13 mouse cellular contexts compared by ENCODE assay signal in the genomic region with DNA sequence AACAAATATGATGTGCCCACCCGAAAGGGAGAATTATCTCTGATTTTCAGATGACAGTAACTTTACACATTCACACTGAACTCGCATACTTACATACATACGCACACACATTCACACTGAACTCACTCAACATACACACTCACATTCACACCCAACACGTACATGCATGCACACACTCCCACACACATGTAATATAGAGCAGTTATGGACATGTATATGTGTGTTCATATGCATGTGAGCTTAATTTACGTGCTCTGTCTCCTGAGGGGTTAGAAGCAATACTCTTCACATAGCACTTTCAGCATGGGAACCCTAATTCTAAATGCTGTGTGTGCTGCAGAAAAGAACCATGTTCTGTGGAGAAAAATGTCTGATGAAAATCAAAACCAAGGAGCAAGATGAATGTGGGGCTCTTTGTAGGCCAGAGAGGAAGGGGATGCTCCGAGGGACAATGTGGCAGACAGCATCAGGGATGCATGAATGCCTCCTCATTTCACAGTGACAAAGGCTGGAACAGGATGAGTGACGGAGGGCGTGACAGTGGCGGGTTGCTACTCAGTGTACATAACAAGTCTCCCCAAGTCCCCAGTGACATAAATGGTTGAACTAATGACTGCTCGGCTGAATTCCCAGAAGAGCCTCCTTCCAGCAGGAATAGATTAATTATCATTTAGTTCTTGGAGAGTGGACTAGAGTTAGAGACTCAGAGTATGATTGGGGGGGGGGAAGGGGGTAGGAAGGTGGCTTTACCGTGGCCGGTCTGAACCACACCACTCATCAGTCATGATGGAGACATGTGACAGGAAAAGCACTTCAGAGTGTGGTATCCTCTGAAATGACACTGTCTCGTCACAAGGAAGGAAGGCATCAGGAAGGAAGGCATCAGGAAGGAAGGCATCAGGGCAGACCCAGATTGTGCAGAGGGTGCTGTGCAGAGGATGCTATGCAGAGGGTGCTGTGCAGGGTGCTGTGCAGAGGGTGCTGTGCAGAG. TPM values are rescaled to one million over a fixed set of nuclear protein-coding genes. Genes with fewer than 3 reads are reported as not detected.
DNase-seq lines count a peak whose midpoint lies in the region; ATAC-seq and TF ChIP-seq lines count a peak whose summit lies in the region.
"Had no signal": no experiment of that assay in that cellular context is flagged by ENCODE, and none has a peak within 500 bp of the region (broad histone marks: within the 10 kb centered on the region; RNA-seq: fewer than 3 reads in every experiment).

No protein-coding gene starts in this region.

- no peak overlapping the region for H3K4me2 ChIP-seq in hindbrain, embryonic 13.5 days
- H3K4me2 ChIP-seq in midbrain, embryonic 16.5 days (ENCODE audit: low read length), result no peak overlapping the region
- H3K4me2 ChIP-seq: embryonic facial prominence, embryonic 12.5 days had no signal

- peaks cover 73% of the 10 kb centered on the region for H3K36me3 ChIP-seq in hindbrain, embryonic 13.5 days
- H3K36me3 ChIP-seq in midbrain, embryonic 16.5 days (ENCODE audit: control insufficient read depth, insufficient read depth, low read length), result peaks cover 22% of the 10 kb centered on the region

- H3K4me3 ChIP-seq in hindbrain, embryonic 13.5 days, result no peak overlapping the region
- H3K4me3 ChIP-seq in midbrain, embryonic 16.5 days (ENCODE audit: low read depth, low read length), result no peak overlapping the region
- no peak overlapping the region for H3K4me3 ChIP-seq in left cerebral cortex, adult 2 months
- H3K4me3 ChIP-seq: embryonic facial prominence, embryonic 12.5 days had no signal

- no peaks in the 10 kb centered on the region for H3K9me3 ChIP-seq in hindbrain, embryonic 13.5 days
- H3K9me3 ChIP-seq in midbrain, embryonic 16.5 days (replicated peaks; ENCODE audit: control insufficient read depth, low read length, poor library complexity, severe bottlenecking), result no peaks in the 10 kb centered on the region
- H3K9me3 ChIP-seq: embryonic facial prominence, embryonic 12.5 days had no signal

- DNase-seq in kidney, adult 9 months, result peak; percentile 21
- DNase-seq in kidney, postnatal 4 days, result no peak
- DNase-seq in embryo, embryonic 10.5 days (ENCODE audit: low spot score), result peak; percentile 68
- no peak for DNase-seq in adrenal gland, postnatal 36 days
- no peak for DNase-seq in left cerebral cortex, adult 2 months (ENCODE audit: extremely low spot score in 1 of 2, low spot score in 2 of 2)
- no peak for DNase-seq in urinary bladder, postnatal 25 days (ENCODE audit: low spot score)
- DNase-seq: B cell, adult 2 months; gastrocnemius, postnatal 36 days; right cerebral cortex, postnatal 14 days had no signal

- peak overlapping the region; percentile 55 for H3K27ac ChIP-seq in hindbrain, embryonic 13.5 days
- no peak overlapping the region for H3K27ac ChIP-seq in midbrain, embryonic 16.5 days (ENCODE audit: low read length)
- H3K27ac ChIP-seq in left cerebral cortex, adult 2 months, result no peak overlapping the region
- H3K27ac ChIP-seq: embryonic facial prominence, embryonic 12.5 days had no signal

- H3K9ac ChIP-seq in hindbrain, embryonic 13.5 days, result peak overlapping the region; percentile 39; the same call in 1 of the 2 replicates
- H3K9ac ChIP-seq in midbrain, embryonic 16.5 days (ENCODE audit: low read depth, low read length), result no peak overlapping the region
- H3K9ac ChIP-seq: embryonic facial prominence, embryonic 12.5 days had no signal

- intact Hi-C loops in left cerebral cortex, adult 2 months (cut with DNase I), result no loop called here

- peaks cover 15% of the 10 kb centered on the region for H3K4me1 ChIP-seq in hindbrain, embryonic 13.5 days (replicated peaks)
- H3K4me1 ChIP-seq in midbrain, embryonic 16.5 days (ENCODE audit: control insufficient read depth, insufficient read depth, low read length), result 0 out of 2 replicates have a peak, but pooled peaks cover 4% of the 10 kb centered on the region
- H3K4me1 ChIP-seq: embryonic facial prominence, embryonic 12.5 days had no signal

- 36% methylated on average over 13 of the region's 13 CpGs for WGBS in hindbrain, embryonic 13.5 days
- 42% methylated on average over 13 of the region's 13 CpGs for WGBS in midbrain, embryonic 16.5 days

- ATAC-seq in hindbrain, embryonic 13.5 days (ENCODE audit: low FRiP score), result peak; percentile 91
- ATAC-seq in midbrain, embryonic 16.5 days, result peak; percentile 82
- ATAC-seq: Patski had no signal

- no peak for TF ChIP-seq CTCF in left cerebral cortex, adult 2 months (IDR thresholded peaks at IDR 0.05)

- no peaks in the 10 kb centered on the region for H3K27me3 ChIP-seq in hindbrain, embryonic 13.5 days
- no peaks in the 10 kb centered on the region for H3K27me3 ChIP-seq in midbrain, embryonic 16.5 days (ENCODE audit: control insufficient read depth, insufficient read depth, low read depth, low read length)
- H3K27me3 ChIP-seq: embryonic facial prominence, embryonic 12.5 days; Patski had no signal

RNA-seq across cellular contexts. Expression of a gene that starts 22.5 kb away (rescaled TPM):
- polyA plus RNA-seq in hindbrain, embryonic 13.5 days (2015; fragmentation: Nextera tagmentation; extraction: Ambion mirVana), result 21.4 and 27.2 TPM in 2 replicates
- polyA plus RNA-seq in midbrain, embryonic 16.5 days (2015; fragmentation: Nextera tagmentation; extraction: Ambion mirVana), result 35.5 and 38.7 TPM in 2 replicates
- total RNA-seq in adrenal gland, postnatal 36 days (2021), result 10 to 100 TPM; 32.7 to 42.6 TPM
- total RNA-seq in left cerebral cortex, adult 2 months (2021), result 10 to 100 TPM; 44.5 to 46.7 TPM

Comparison
In these comparisons a context has a peak if more than half of its experiments do, and no peak if none do; other contexts are left out.
1. DNase-seq: peak in kidney, adult 9 months (single experiment) and embryo, embryonic 10.5 days (single experiment); none in kidney, postnatal 4 days (0 of 2), adrenal gland, postnatal 36 days (0 of 2), left cerebral cortex, adult 2 months (0 of 2) and urinary bladder, postnatal 25 days (single experiment).